Mouse (Mus musculus): ENCODE measurements around the gene Olfr611. TPM values are rescaled to one million over a fixed set of nuclear protein-coding genes. Genes with fewer than 3 reads are reported as not detected.

Gene Olfr611
- polyA plus RNA-seq, 1 experiment from 2014 or later = not detected

Other genes with a start within 250 kb of the Olfr611 start
- gene Olfr596, start 215.2 kb downstream of the Olfr611 start, polyA plus RNA-seq (2015; fragmentation: Nextera tagmentation; extraction: Ambion mirVana) = not detected in 2 replicates
- not detected in 2 replicates for gene Olfr597, start 204.5 kb downstream of the Olfr611 start, polyA plus RNA-seq (2015; fragmentation: Nextera tagmentation; extraction: Ambion mirVana)
- not detected in 2 replicates for gene Olfr598, start 197.3 kb downstream of the Olfr611 start, polyA plus RNA-seq (2015; fragmentation: Nextera tagmentation; extraction: Ambion mirVana)
- gene Olfr599, start 184.9 kb downstream of the Olfr611 start, polyA plus RNA-seq (2015; fragmentation: Nextera tagmentation; extraction: Ambion mirVana) = not detected in 2 replicates
- gene Olfr600, start 171.2 kb downstream of the Olfr611 start, polyA plus RNA-seq (2015; fragmentation: Nextera tagmentation; extraction: Ambion mirVana) = not detected in 2 replicates
- gene Olfr601, start 158.2 kb downstream of the Olfr611 start, polyA plus RNA-seq (2015; fragmentation: Nextera tagmentation; extraction: Ambion mirVana) = not detected in 2 replicates
- not detected in 2 replicates for gene Olfr603, start 134.7 kb downstream of the Olfr611 start, polyA plus RNA-seq (2015; fragmentation: Nextera tagmentation; extraction: Ambion mirVana)
- gene Usp17lc, start 105.8 kb downstream of the Olfr611 start, polyA plus RNA-seq (2015; fragmentation: Nextera tagmentation; extraction: Ambion mirVana) = not detected in 2 replicates
- gene Olfr605, start 75.4 kb downstream of the Olfr611 start, polyA plus RNA-seq (2015; fragmentation: Nextera tagmentation; extraction: Ambion mirVana) = not detected in 2 replicates
- gene Olfr606, start 71.8 kb downstream of the Olfr611 start, polyA plus RNA-seq (2015; fragmentation: Nextera tagmentation; extraction: Ambion mirVana) = not detected in 2 replicates
- gene Olfr607, start 56.7 kb downstream of the Olfr611 start, polyA plus RNA-seq (2015; fragmentation: Nextera tagmentation; extraction: Ambion mirVana) = not detected in 2 replicates
- gene Olfr608, start 51.0 kb downstream of the Olfr611 start, polyA plus RNA-seq (2015; fragmentation: Nextera tagmentation; extraction: Ambion mirVana) = not detected in 2 replicates
- gene Olfr609, start 22.8 kb downstream of the Olfr611 start, polyA plus RNA-seq (2015; fragmentation: Nextera tagmentation; extraction: Ambion mirVana) = not detected in 2 replicates
- gene Olfr610, start 8.7 kb downstream of the Olfr611 start, polyA plus RNA-seq (2015; fragmentation: Nextera tagmentation; extraction: Ambion mirVana) = not detected in 2 replicates
- not detected in 2 replicates for gene Olfr612, start 21.9 kb upstream of the Olfr611 start, polyA plus RNA-seq (2015; fragmentation: Nextera tagmentation; extraction: Ambion mirVana)
- not detected in 2 replicates for gene Olfr613, start 27.2 kb upstream of the Olfr611 start, polyA plus RNA-seq (2015; fragmentation: Nextera tagmentation; extraction: Ambion mirVana)
- gene Olfr615, start 35.2 kb upstream of the Olfr611 start, polyA plus RNA-seq (2015; fragmentation: Nextera tagmentation; extraction: Ambion mirVana) = not detected in 2 replicates
- not detected in 2 replicates for gene Olfr616, start 48.3 kb upstream of the Olfr611 start, polyA plus RNA-seq (2015; fragmentation: Nextera tagmentation; extraction: Ambion mirVana)
- not detected in 2 replicates for gene Olfr617, start 52.2 kb upstream of the Olfr611 start, polyA plus RNA-seq (2015; fragmentation: Nextera tagmentation; extraction: Ambion mirVana)
- gene Olfr618, start 69.3 kb upstream of the Olfr611 start, polyA plus RNA-seq (2015; fragmentation: Nextera tagmentation; extraction: Ambion mirVana) = 0.16 TPM in 1 of 2 replicates, not detected in the other
- gene Olfr619, start 79.7 kb upstream of the Olfr611 start, polyA plus RNA-seq (2015; fragmentation: Nextera tagmentation; extraction: Ambion mirVana) = not detected in 2 replicates
- gene Olfr620, start 91.7 kb upstream of the Olfr611 start, polyA plus RNA-seq (2015; fragmentation: Nextera tagmentation; extraction: Ambion mirVana) = not detected in 2 replicates
- gene Olfr622, start 121.9 kb upstream of the Olfr611 start, polyA plus RNA-seq (2015; fragmentation: Nextera tagmentation; extraction: Ambion mirVana) = not detected in 2 replicates
- not detected in 2 replicates for gene Olfr623, start 142.9 kb upstream of the Olfr611 start, polyA plus RNA-seq (2015; fragmentation: Nextera tagmentation; extraction: Ambion mirVana)
- not detected in 2 replicates for gene Olfr624, start 150.3 kb upstream of the Olfr611 start, polyA plus RNA-seq (2015; fragmentation: Nextera tagmentation; extraction: Ambion mirVana)
- not detected in 2 replicates for gene Olfr625-ps1, start 161.9 kb upstream of the Olfr611 start, polyA plus RNA-seq (2015; fragmentation: Nextera tagmentation; extraction: Ambion mirVana)
- gene Olfr243, start 193.8 kb upstream of the Olfr611 start, polyA plus RNA-seq (2015; fragmentation: Nextera tagmentation; extraction: Ambion mirVana) = not detected in 2 replicates
- gene Olfr628, start 209.5 kb upstream of the Olfr611 start, polyA plus RNA-seq (2015; fragmentation: Nextera tagmentation; extraction: Ambion mirVana) = not detected in 2 replicates
- not detected in 2 replicates for gene Olfr629, start 224.1 kb upstream of the Olfr611 start, polyA plus RNA-seq (2015; fragmentation: Nextera tagmentation; extraction: Ambion mirVana)
- gene Olfr630, start 236.5 kb upstream of the Olfr611 start, polyA plus RNA-seq (2015; fragmentation: Nextera tagmentation; extraction: Ambion mirVana) = not detected in 2 replicates

Measured in hindbrain, embryonic 16.5 days (tissue).